Mouse (Mus musculus) lung, embryonic 15.5 days (tissue): ENCODE data around the gene Chrna9. TPM values are rescaled to one million over a fixed set of nuclear protein-coding genes. Genes with fewer than 3 reads are reported as not detected.

Experiments used
- ATAC-seq: fragments of 200-750 bp; cut with Nextera tagmentation; 2 replicates; pipeline ENCODE4 v1.8.0; 2017; ENCODE audit warnings: moderate number of reproducible peaks, borderline replicate concordance; ENCODE audit not compliant: low FRiP score, low TSS enrichment; ENCODE audit errors: extremely low read depth
- H3K27ac ChIP-seq: fragments of 300-500 bp; sonication (generic); 2 replicates; pipeline ENCODE4 v1.5.1; 2015; ENCODE audit warnings: moderate library complexity, mild to moderate bottlenecking, inconsistent platforms
- H3K27me3 ChIP-seq: fragments of 300-500 bp; sonication (generic); 2 replicates; pipeline ENCODE4 v1.6.1; 2015; ENCODE audit warnings: inconsistent platforms
- H3K36me3 ChIP-seq: fragments of 300-500 bp; sonication (generic); 2 replicates; pipeline ENCODE4 v1.6.1; 2015; ENCODE audit warnings: inconsistent platforms
- H3K4me1 ChIP-seq: fragments of 300-500 bp; sonication (generic); 2 replicates; pipeline ENCODE4 v1.6.1; 2015; ENCODE audit warnings: inconsistent platforms
- H3K4me2 ChIP-seq: fragments of 300-500 bp; sonication (generic); 2 replicates; pipeline ENCODE4 v1.6.1; 2015; ENCODE audit warnings: inconsistent platforms, mild to moderate bottlenecking, moderate library complexity
- H3K4me3 ChIP-seq: fragments of 300-500 bp; sonication (generic); 2 replicates; pipeline ENCODE4 v1.5.1; 2015; ENCODE audit warnings: mild to moderate bottlenecking, inconsistent platforms
- H3K9ac ChIP-seq: fragments of 300-500 bp; sonication (generic); 2 replicates; pipeline ENCODE4 v1.6.1; 2015; ENCODE audit warnings: inconsistent platforms
- H3K9me3 ChIP-seq: fragments of 300-500 bp; sonication (generic); 2 replicates; pipeline ENCODE4 v1.6.1; 2016; ENCODE audit warnings: inconsistent platforms
- WGBS: fragments of 180-500 bp; shearing (Covaris S2); methylation state at CpG from one replicate; pipeline ENCODE4 v1.1.7; 2015; 5-methylcytosine and 5-hydroxymethylcytosine counted together
- microRNA-seq: library from miRNA; unstranded; fragments of <30 nt; microRNA quantifications from one replicate; pipeline ENCODE4, GENCODE M21; 2016
- polyA plus RNA-seq: library from polyadenylated mRNA; unstranded; fragments of >200 nt; fragmentation: Nextera tagmentation; extraction: Ambion mirVana; gene quantifications from 2 replicates; pipeline ENCODE4 v1.2.1, GENCODE M21; 2015

Chrna9 gene
- polyA plus RNA-seq, 1 experiment from 2014 or later, result 1.0 TPM

DNA sequence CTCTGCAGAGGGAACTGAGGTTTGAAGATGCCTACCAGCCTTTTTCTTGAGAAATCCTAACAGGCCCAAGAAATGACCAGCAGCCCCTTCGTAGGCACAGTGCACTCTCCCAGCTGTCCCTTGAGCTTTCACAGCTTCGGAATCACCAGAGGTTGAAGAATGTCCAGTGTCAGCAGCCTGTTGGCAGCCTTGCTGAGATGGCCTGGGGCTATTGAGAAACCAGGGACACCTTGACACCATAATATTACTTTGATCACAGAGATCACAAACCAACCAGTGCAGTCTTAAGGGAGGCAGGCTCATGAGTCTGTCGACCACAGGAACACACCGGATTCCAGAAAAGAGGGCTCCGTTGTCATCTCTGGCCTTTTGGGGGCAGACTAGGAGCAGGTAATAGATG, 66.5 kb downstream of the Chrna9 start:
- no peak overlapping the region for H3K4me3 ChIP-seq
- 72% methylated on average over 5 of the region's 5 CpGs for WGBS
- no peaks in the 10 kb centered on the region for H3K36me3 ChIP-seq
- ATAC-seq, result no peak
- no peaks in the 10 kb centered on the region for H3K27me3 ChIP-seq
- H3K9ac ChIP-seq, result no peak overlapping the region
- H3K4me2 ChIP-seq, result no peak overlapping the region
- H3K9me3 ChIP-seq, result no peaks in the 10 kb centered on the region
- 0 out of 2 replicates have a peak, but pooled peaks cover 8% of the 10 kb centered on the region for H3K4me1 ChIP-seq
- H3K27ac ChIP-seq, result no peak overlapping the region

DNA sequence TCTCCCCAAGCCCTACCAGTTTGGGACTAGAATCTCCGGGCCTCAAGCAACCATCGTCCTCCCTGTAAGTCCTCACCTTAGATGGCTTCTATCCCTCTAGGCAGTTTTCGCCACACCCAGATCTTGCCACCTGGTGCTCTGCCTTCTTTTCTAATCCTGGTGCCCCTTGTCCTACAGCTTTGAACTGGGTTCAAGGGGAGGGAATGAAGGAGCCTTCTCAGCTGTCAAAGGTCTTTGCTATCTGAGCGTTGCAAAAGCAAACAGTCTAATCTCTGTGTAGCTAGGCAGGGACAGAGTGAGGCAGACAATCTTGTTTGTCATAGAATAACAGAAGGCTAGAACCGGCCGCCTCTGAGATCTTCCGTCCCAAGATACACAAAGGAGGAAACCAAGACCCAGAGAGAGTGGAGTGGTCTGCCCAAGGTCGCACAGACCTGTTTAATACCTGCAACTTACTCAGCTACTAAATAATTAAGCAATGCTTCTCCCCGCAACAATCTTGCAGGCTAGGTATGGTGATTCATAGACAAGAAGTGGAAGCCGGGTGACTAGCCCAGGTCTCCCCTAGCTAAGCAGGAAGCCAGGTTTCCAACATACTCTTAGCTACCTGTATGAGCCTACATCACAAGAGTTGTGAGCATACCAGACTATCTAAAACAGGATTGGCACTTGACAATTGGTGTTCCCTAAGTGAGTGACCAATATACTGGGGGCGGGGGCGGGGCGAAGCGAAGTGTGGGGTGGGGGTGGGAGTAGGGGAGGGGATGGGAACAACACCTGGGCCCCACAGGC, 69.6 kb downstream of the Chrna9 start, which contains the start of gene 9130230L23Rik:
Gene 9130230L23Rik, minus strand, starts transcription at position 152 of the 792 bp plus-strand sequence.
- H3K4me1 ChIP-seq, result 0 out of 2 replicates have a peak, but pooled peaks cover 8% of the 10 kb centered on the region
- no peaks in the 10 kb centered on the region for H3K36me3 ChIP-seq
- peak within 1 kb of the TSS; percentile 72 for H3K27ac ChIP-seq
- 0 out of 2 replicates have a peak, but pooled peaks have one; percentile 37 for ATAC-seq
- H3K27me3 ChIP-seq, result no peaks in the 10 kb centered on the region
- H3K9me3 ChIP-seq, result no peaks in the 10 kb centered on the region
- no peak within 1 kb of the TSS for H3K9ac ChIP-seq
- WGBS, result 40% methylated on average over 14 of the region's 14 CpGs
- no peak within 1 kb of the TSS for H3K4me3 ChIP-seq
- H3K4me2 ChIP-seq, result no peak within 1 kb of the TSS

DNA sequence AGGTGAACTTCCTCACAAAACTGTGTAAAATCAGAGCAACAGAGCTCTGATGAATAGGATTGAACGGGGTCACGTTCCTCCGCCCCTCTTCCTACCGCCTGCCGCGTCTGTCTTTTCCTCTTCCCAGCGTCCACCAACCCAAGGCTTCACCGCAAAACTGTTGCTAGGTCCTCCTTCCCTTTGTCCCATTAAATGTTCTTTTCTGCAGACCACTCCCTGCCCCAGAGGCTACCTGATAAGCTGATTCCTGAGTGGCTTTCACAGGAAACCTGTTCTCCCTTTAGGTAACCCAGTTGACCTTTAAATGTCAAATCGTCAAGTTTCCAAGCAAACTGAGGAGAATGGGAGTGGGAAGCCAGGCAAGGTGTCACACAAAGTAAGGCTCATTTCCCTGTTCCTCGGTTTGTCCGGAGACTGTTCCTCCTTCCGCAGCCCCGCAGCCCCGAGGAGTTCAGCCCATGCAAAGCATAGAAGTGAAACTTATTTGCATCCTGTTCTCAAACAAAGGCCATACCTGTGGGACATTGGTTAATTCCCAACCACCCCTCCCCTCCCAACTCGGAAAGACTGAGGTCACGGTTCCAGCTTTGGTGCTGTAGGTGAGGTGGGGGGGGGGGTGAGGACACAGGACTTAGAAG, 70.4 kb downstream of the Chrna9 start:
- ATAC-seq, result no peak
- no peak overlapping the region for H3K4me2 ChIP-seq
- H3K27ac ChIP-seq, result peak overlapping the region; percentile 72
- H3K9ac ChIP-seq, result no peak overlapping the region
- no peaks in the 10 kb centered on the region for H3K9me3 ChIP-seq
- no peaks in the 10 kb centered on the region for H3K36me3 ChIP-seq
- no peak overlapping the region for H3K4me3 ChIP-seq
- WGBS, result 29% methylated on average over 16 of the region's 16 CpGs
- 0 out of 2 replicates have a peak, but pooled peaks cover 8% of the 10 kb centered on the region for H3K4me1 ChIP-seq
- H3K27me3 ChIP-seq, result no peaks in the 10 kb centered on the region

DNA sequence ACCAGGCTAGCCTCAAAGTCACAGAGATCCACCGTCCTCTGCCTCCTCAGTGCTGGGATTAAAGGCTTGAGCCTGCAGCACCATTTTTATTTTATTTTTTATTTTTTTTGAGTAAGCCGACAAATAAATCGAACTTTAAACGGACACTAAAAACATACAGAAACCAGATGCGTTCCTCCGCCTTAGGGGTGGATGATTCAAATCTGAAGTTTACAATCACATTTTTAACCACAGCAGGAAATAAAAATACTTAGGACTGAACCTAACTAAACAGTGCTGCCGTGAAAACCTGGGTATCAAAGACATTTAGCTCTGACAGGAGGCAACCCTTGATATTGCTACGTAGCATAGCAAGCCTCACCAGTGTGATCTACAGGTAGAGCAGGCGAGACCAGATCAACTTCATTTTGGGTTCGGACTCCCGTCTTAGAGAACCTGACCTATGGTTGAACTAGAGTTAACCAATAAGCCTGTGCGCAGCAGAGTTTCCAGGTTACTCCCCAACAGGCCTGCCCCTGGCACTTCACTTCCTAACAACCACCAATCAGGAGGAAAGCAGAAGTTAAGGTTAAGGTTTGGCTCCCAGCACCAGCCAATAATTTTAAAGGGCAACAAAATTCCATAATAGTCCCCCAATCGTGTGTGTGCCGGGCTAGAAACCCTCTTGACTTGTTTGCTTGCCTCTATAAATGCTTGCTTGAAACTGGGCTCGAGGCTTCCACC, 73.7 kb downstream of the Chrna9 start:
- 63% methylated on average over 15 of the region's 15 CpGs for WGBS
- H3K9me3 ChIP-seq, result no peaks in the 10 kb centered on the region
- peak overlapping the region; percentile 66 for H3K27ac ChIP-seq
- H3K36me3 ChIP-seq, result no peaks in the 10 kb centered on the region
- H3K27me3 ChIP-seq, result no peaks in the 10 kb centered on the region
- H3K4me2 ChIP-seq, result no peak overlapping the region
- H3K4me3 ChIP-seq, result no peak overlapping the region
- H3K4me1 ChIP-seq, result 0 out of 2 replicates have a peak, but pooled peaks cover 8% of the 10 kb centered on the region
- no peak for ATAC-seq
- H3K9ac ChIP-seq, result no peak overlapping the region

DNA sequence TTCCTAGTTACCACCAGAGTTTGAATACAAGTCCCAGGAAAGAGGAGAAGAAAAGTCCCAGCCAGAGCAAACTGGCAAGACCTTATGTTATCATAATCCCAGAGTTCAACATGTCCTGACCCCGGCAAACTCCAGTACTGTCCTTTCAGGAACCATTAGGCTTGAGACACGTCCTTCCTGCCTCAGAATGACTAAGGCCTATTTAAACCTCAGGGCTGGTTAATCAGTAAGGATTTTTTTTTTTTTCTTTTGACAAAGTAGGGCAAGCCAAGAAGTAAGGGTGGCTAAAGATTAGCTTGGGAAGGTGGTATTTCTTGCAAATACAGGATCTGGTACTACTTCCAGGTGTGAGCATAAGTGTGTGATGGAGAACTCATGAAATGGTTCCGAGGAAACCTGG, 79.3 kb downstream of the Chrna9 start:
- 54% methylated on average over 3 of the region's 3 CpGs for WGBS
- ATAC-seq, result no peak
- H3K4me1 ChIP-seq, result peaks cover 4% of the 10 kb centered on the region; the same call in 1 of the 2 replicates
- H3K9me3 ChIP-seq, result no peaks in the 10 kb centered on the region
- H3K4me3 ChIP-seq, result no peak overlapping the region
- no peak overlapping the region for H3K9ac ChIP-seq
- H3K27ac ChIP-seq, result no peak overlapping the region
- H3K4me2 ChIP-seq, result no peak overlapping the region
- no peaks in the 10 kb centered on the region for H3K36me3 ChIP-seq
- H3K27me3 ChIP-seq, result no peaks in the 10 kb centered on the region

DNA sequence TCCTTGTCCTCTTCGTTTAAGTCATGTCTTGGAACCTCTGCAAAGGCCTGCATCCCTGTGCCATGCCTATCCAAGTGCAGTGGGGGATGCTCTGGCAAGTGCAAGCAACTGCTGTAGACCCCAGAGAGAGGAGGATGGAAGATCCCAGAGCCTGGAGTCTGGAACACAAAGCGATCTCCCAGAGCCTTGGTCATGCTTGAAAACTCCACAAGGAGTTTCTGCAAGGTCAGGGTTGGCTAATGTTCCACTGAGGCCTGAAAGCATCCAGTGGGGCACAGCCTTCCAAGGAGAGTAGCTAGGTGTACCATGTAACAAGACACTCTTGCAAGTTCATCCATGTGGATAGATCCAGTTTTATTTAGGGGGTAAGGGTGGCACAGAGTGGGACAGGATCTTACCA, 79.7 kb downstream of the Chrna9 start:
- Histone ChIP-seq H3K36me3 (no peaks in the 10 kb centered on the region), H3K4me3 (no peak overlapping the region), H3K27ac (no peak overlapping the region), H3K4me1 (peaks cover 4% of the 10 kb centered on the region; the same call in 1 of the 2 replicates), H3K4me2 (no peak overlapping the region), H3K27me3 (no peaks in the 10 kb centered on the region), H3K9me3 (no peaks in the 10 kb centered on the region), H3K9ac (no peak overlapping the region)
- 82% methylated on average over 2 of the region's 2 CpGs for WGBS
- ATAC-seq, result no peak

DNA sequence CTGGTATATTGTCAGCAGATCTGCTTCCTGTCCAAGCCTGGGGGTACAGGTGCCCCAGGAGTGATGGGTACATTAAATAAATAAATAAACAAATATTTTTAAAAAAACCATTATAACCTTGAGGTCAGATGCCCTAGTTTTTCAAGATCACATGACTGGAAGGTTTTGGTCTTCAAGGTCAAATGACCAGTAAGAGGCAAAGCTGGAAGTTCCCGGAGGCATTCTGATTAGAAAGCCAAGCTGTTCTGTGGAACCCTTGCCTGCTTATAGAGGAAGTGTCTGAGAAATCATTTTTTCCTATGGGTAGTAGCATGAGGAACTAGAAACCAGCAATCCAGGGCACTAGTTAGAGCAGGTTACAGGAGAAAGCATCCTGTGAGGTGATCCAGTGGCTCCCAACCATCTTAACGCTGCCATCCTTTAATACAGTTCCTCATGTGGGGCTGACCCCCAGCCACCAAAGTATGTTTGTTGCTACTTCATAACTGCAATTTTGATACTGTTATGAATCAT, 80.8 kb downstream of the Chrna9 start:
- H3K36me3 ChIP-seq, result peaks cover 3% of the 10 kb centered on the region; the same call in 1 of the 2 replicates
- no peaks in the 10 kb centered on the region for H3K27me3 ChIP-seq
- no peak overlapping the region for H3K9ac ChIP-seq
- no peak overlapping the region for H3K27ac ChIP-seq
- no peak for ATAC-seq
- 0 out of 2 replicates have a peak, but pooled peaks cover 6% of the 10 kb centered on the region for H3K9me3 ChIP-seq
- WGBS, result 89% methylated on average over 2 of the region's 2 CpGs
- peaks cover 4% of the 10 kb centered on the region; the same call in 1 of the 2 replicates for H3K4me1 ChIP-seq
- H3K4me3 ChIP-seq, result no peak overlapping the region
- no peak overlapping the region for H3K4me2 ChIP-seq

DNA sequence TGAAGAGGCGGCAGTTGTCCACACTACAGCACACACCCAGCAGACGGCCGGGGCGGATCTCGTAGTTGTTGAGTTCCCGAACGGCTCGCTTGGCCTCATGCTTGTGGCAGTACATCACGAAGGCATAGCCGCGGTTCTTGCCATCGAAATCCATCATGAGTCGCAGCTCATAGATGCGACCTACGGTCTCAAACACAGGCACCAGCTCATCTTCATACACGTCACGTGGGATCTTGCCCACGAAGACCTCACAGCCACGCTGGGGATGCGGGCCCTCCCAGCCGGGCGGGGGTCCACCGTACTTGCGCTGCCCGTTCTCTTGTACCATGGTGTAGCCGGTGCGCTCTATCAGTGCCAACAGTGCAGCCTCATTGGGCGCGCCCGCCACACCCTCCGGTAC, 92.1 kb downstream of the Chrna9 start:
- Histone ChIP-seq H3K4me1 (no peaks in the 10 kb centered on the region), H3K9me3 (no peaks in the 10 kb centered on the region), H3K9ac (no peak overlapping the region), H3K27me3 (no peaks in the 10 kb centered on the region), H3K4me2 (no peak overlapping the region), H3K36me3 (peaks cover 25% of the 10 kb centered on the region), H3K4me3 (no peak overlapping the region), H3K27ac (no peak overlapping the region)
- no peak for ATAC-seq
- WGBS, result 95% methylated on average over 31 of the region's 31 CpGs

Small RNA genes within 50 kb of the gene (microRNA-seq; reads per million reads assigned to microRNA genes)
- gene Gm25952, result not detected

Other genes starting within 250 kb of the Chrna9 start
- gene Pds5a, start 236.6 kb upstream of the Chrna9 start, polyA plus RNA-seq, result 67.5 and 71.7 TPM in 2 replicates
- 18.0 and 21.3 TPM in 2 replicates for gene N4bp2, start 171.4 kb upstream of the Chrna9 start, polyA plus RNA-seq
- 1.1 and 3.4 TPM in 2 replicates for gene Rhoh, start 73.7 kb upstream of the Chrna9 start, polyA plus RNA-seq
- 1.0 and 1.5 TPM in 2 replicates for gene 9130230L23Rik, start 69.4 kb downstream of the Chrna9 start, polyA plus RNA-seq
- gene Rbm47, start 238.2 kb downstream of the Chrna9 start, polyA plus RNA-seq, result 23.6 and 28.5 TPM in 2 replicates